Mouse (Mus musculus) olfactory bulb, adult 2 months (tissue): Measurements from ENCODE around the gene Tpst1. TPM values are rescaled to one million over a fixed set of nuclear protein-coding genes. Genes with fewer than 3 reads are reported as not detected.

Source experiments
- H3K27ac ChIP-seq: fragments of 200-500 bp; 2 replicates; pipeline ENCODE4 v1.5.1; 2012; ENCODE audit warnings: low read depth, low read length; ENCODE audit not compliant: insufficient read depth
- H3K4me1 ChIP-seq: fragments of 200-500 bp; 2 replicates; pipeline ENCODE4 v1.6.1; 2012; ENCODE audit warnings: low read length; ENCODE audit not compliant: control insufficient read depth, insufficient read depth
- H3K4me3 ChIP-seq: fragments of 200-500 bp; 2 replicates; pipeline ENCODE4 v1.5.1; 2012; ENCODE audit warnings: mild to moderate bottlenecking, low read depth, low read length, moderate library complexity; ENCODE audit not compliant: insufficient read depth
- CTCF ChIP-seq: fragments of 200-500 bp; IDR thresholded peaks from 2 replicates; pipeline ENCODE4 v1.5.1; 2012; ENCODE audit warnings: low read depth, mild to moderate bottlenecking, low read length, moderate library complexity; ENCODE audit not compliant: insufficient read depth
- POLR2A ChIP-seq: fragments of 200-500 bp; IDR thresholded peaks from 2 replicates; pipeline ENCODE4 v1.6.1; 2012; ENCODE audit warnings: mild to moderate bottlenecking, low read depth, low read length, moderate library complexity; ENCODE audit not compliant: insufficient read depth
- WGBS: fragments of 180-500 bp; shearing (Covaris S2); methylation state at CpG from one replicate; pipeline ENCODE4 v1.1.7; 2018; 5-methylcytosine and 5-hydroxymethylcytosine counted together
- polyA plus RNA-seq: library from polyadenylated mRNA; stranded (reverse); fragments of >200 nt; gene quantifications from 2 replicates; pipeline ENCODE4 v1.2.4, GENCODE M21; 2012; ENCODE audit warnings: low replicate concordance; ENCODE audit not compliant: missing spikeins, insufficient read depth, insufficient read length

Gene Tpst1
- polyA plus RNA-seq, 1 experiment, result not detected

DNA sequence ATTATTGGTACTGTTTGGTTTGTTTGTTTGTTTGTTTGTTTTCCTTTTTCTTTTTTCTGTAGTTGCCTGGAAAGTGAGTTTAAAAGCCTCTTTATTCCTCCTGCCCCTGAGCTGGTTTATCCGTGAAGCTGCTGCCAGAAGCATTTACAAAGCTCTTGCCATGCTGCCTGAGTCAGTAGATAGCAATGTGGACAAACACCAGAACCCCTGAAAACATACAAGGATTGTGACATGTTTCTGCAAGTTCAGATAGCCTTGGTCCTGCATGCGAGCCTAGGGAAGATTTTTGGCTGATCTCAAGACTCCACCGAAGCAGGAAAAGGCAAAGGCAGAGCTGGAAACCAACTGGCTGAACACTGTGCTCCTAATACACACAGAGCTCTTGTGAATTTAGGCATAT lies 36.2 kb downstream of the Tpst1 start:
- WGBS, result 71% methylated on average over 3 of the region's 3 CpGs
- peaks cover 2% of the 10 kb centered on the region; the same call in 1 of the 2 replicates for H3K4me1 ChIP-seq
- no peak overlapping the region for H3K27ac ChIP-seq
- TF ChIP-seq CTCF, result no peak
- TF ChIP-seq POLR2A, result no peak
- H3K4me3 ChIP-seq, result no peak overlapping the region

DNA sequence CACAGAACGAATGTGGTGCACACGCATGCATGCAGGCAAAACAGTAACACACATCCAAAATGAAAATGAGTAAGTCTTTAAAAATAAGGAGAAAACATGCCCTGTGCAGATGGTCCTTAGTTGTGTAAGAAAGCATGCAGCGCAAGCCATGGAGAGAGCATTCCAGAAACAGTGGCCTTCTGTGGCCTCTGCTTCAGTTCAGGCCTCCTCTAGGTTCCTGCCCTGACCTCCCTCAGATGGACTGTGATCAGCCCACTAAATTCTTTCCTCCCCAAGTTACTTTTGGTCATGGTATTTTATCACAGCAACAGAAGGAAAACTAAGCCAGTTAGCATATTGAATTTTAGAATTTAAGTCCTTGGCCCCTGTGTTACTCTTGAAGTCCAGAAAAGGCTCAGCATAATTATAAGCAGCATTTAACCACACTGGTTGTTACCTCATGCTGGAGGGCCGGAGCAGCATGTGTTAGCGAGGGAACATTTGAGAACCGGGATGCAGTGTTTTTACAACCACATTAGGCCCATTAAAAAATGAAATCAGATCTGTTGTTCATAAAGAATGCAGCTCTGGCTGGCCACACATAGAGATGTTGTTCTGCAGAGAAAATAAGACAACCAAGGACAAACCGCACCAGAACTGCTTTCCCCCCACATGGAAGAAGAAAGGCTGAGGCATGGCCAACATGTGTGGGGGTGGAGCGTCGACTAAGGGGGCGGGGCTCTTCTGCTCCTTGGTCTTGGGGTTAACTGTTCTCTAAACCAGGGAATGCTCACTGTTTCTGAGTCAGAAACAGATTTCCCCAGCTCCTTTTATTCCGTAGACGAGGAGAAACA lies 37.7 kb downstream of the Tpst1 start:
- Histone ChIP-seq H3K27ac (no peak overlapping the region), H3K4me1 (peaks cover 2% of the 10 kb centered on the region; the same call in 1 of the 2 replicates), H3K4me3 (no peak overlapping the region)
- TF ChIP-seq POLR2A, result no peak
- TF ChIP-seq CTCF, result no peak
- 73% methylated on average over 12 of the region's 12 CpGs for WGBS

GRCm38 (mm10) chr5:130112653-130113052 lies 39.5 kb downstream of the Tpst1 start:
- H3K27ac ChIP-seq, result no peak overlapping the region
- H3K4me3 ChIP-seq, result no peak overlapping the region
- H3K4me1 ChIP-seq, result peaks cover 5% of the 10 kb centered on the region; the same call in 1 of the 2 replicates
- TF ChIP-seq CTCF (no peak), POLR2A (no peak)

DNA sequence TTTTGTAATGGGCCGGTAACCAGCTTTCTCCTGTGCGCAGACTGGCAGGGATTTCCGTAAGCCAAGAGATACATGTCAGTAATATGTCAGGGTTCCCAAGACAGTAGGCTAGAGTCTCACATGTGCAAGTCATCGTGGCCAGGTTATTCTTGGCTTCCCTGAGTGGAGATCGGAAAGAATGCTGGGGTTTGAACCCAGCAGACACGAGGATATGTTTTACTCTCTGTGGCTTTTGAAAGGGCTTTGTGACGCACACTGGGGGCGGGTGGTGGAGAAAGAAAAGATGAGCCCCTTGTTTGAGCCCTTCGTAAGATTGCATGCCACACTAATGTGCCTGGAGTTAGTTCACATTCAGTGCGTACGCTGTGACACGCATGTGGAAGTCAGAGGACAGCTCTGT lies 43.0 kb downstream of the Tpst1 start:
- H3K4me3 ChIP-seq, result no peak overlapping the region
- TF ChIP-seq CTCF (no peak), POLR2A (no peak)
- H3K27ac ChIP-seq, result no peak overlapping the region
- WGBS, result 82% methylated on average over 12 of the region's 12 CpGs
- peaks cover 15% of the 10 kb centered on the region for H3K4me1 ChIP-seq

DNA sequence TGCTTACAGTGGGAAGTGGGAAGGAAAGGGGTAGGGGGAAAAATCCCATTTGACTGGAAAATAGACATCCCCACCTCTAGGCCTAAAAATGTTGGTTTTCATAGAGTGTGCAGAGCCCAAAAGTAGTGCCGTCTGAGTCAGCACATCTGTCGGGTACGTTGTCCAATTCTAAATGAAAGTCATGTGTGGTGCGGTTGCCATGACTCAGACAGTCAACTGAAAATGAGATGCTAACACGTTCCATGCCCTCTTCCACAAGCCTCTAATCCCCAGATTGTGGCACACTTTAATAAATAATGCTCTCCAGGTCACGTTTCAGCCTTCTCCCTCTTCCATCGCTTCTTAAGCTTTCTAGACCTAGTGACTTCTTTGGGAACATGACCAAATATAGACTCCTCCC lies 43.7 kb downstream of the Tpst1 start:
- H3K4me1 ChIP-seq, result peaks cover 15% of the 10 kb centered on the region
- H3K4me3 ChIP-seq, result no peak overlapping the region
- WGBS, result 51% methylated on average over 7 of the region's 7 CpGs
- TF ChIP-seq POLR2A (no peak), CTCF (no peak)
- no peak overlapping the region for H3K27ac ChIP-seq

- WGBS, result 67% methylated on average over 6 of the region's 6 CpGs
- no peak overlapping the region for H3K4me3 ChIP-seq
- H3K4me1 ChIP-seq, result peaks cover 19% of the 10 kb centered on the region
- no peak overlapping the region for H3K27ac ChIP-seq
- TF ChIP-seq POLR2A (no peak), CTCF (no peak)
Measured at GRCm38 (mm10) chr5:130117932-130118331, 44.8 kb downstream of the Tpst1 start.

DNA sequence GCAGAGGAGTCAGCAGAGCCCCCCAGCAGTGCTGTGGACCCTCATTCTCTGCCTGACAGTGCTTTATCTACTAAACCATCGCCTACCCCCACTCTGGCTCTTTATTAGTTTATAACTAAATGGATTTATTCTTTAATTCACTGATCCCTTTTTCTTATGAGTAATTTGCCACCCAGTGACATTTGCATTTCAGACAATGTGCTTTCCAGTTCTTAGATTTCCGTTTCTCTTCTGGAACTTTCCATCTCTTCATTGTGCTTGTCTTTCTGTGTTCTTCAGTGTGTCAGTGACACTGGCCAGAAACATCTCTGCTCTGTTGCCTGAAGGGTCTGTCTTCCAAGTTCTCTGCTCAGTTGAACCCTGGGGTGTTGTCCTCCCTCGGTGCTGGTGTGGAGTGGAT lies 46.1 kb downstream of the Tpst1 start:
- 61% methylated on average over 3 of the region's 3 CpGs for WGBS
- Histone ChIP-seq H3K27ac (no peak overlapping the region), H3K4me1 (peaks cover 19% of the 10 kb centered on the region), H3K4me3 (no peak overlapping the region)
- no peak for TF ChIP-seq CTCF
- no peak for TF ChIP-seq POLR2A

GRCm38 (mm10) chr5:130120070-130120736 lies 47.1 kb downstream of the Tpst1 start:
- TF ChIP-seq CTCF (no peak), POLR2A (no peak)
- H3K27ac ChIP-seq, result no peak overlapping the region
- peaks cover 19% of the 10 kb centered on the region for H3K4me1 ChIP-seq
- WGBS, result 81% methylated on average over 12 of the region's 12 CpGs
- H3K4me3 ChIP-seq, result no peak overlapping the region

DNA sequence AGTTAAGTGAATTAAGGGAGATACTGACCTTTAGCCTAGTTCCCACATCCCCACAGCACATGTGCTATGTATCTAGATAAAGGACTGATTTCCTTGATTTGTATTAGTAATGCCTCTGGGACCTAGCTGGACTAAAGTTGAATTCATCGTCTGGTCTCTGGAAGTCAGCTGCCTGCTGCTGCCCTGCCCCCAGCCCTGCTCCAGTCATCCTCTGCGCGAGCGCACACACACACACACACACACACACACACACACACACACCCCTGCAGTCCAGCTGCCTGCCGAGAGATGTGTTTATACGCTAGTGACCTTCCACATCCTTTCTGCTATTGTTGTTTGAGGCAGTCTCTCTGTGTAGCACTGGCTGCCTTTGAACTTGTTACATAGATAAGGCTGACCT lies 47.8 kb downstream of the Tpst1 start:
- no peak overlapping the region for H3K27ac ChIP-seq
- TF ChIP-seq CTCF, result no peak
- TF ChIP-seq POLR2A, result no peak
- 57% methylated on average over 6 of the region's 6 CpGs for WGBS
- H3K4me1 ChIP-seq, result peaks cover 19% of the 10 kb centered on the region
- no peak overlapping the region for H3K4me3 ChIP-seq
